Mouse (Mus musculus) megakaryocyte-erythroid progenitor cell, adult 5-6 weeks (primary cell): ENCODE measurements around the gene Gorasp2. TPM values are rescaled to one million over a fixed set of nuclear protein-coding genes. Genes with fewer than 3 reads are reported as not detected.

Experiments used
- ATAC-seq: replicated peaks from 2 replicates; pipeline ENCODE4 v1.8.0; 2016; ENCODE audit warnings: mild to moderate bottlenecking, inconsistent platforms; ENCODE audit not compliant: severe bottlenecking, poor library complexity, low FRiP score, low TSS enrichment
- total RNA-seq, 2 experiments: library from RNA; stranded (forward) in 1 of 2; stranded (reverse) in 1 of 2; fragments of 200-1000, 215-1000 nt in 1 of 2; fragments of >200 nt in 1 of 2; fragmentation: Nextera tagmentation in 1 of 2; gene quantifications; 2 replicates each; pipeline ENCODE4 v1.2.3; 2014 to 2017

Gene Gorasp2
- total RNA-seq, 2 experiments from 2014 or later: 41.5 to 78.4 TPM

DNA sequence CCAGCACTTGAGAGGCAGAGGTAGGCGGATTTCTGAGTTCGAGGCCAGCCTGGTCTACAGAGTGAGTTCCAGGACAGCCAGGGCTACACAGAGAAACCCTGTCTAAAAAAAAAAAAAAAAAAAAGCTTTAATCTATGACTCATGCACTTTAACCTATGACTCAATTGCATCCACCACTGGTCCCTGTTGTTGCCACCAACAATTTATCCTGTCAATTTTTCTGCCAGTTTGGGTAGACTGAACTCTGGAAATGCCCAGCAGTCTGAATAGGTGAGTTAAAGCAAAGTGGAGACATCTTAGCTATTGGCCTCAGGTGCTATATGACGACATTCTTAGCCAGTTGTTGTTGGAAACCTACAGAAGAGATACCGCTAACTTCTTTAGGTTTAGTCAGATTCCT lies 11.9 kb upstream of the Gorasp2 start:
- ATAC-seq: no peak

DNA sequence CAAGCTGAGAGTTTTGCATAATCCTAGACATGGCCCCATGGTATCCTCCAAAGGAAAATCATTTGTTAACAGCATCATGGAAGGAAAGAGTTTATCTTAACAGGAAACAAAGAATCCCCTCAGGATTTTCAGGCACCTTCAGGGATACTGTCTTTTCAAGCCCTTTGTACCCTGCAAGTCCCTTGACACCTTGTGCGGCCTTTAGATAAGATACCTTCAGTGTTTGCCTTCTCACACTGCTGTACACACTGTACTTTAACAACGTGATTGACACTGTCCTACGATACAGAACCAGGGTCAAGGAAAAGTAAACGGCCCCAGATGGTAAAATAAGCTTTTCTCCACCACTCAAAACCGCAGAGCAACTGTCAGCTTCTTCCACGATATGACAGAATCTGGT lies 9.6 kb upstream of the Gorasp2 start:
- no peak for ATAC-seq

DNA sequence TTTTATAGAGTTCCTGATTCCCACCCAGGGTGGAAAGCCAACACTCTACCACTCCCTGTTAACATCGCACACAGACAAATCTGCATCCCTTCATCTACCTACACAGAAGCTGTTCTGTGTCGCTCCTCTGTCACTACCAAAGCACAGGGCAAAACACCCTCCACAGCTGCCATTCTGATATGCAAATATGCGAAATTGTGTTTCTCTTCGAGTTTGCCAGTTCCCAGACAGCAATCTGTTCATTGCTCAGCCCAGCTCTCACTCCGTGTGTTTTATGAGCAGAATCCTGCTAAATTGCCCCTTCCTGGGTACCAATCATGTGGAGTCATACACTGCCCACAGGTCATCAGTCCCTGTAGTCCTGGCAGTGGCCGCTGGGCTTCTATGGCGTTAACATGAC lies 4.3 kb upstream of the Gorasp2 start:
- no peak for ATAC-seq

DNA sequence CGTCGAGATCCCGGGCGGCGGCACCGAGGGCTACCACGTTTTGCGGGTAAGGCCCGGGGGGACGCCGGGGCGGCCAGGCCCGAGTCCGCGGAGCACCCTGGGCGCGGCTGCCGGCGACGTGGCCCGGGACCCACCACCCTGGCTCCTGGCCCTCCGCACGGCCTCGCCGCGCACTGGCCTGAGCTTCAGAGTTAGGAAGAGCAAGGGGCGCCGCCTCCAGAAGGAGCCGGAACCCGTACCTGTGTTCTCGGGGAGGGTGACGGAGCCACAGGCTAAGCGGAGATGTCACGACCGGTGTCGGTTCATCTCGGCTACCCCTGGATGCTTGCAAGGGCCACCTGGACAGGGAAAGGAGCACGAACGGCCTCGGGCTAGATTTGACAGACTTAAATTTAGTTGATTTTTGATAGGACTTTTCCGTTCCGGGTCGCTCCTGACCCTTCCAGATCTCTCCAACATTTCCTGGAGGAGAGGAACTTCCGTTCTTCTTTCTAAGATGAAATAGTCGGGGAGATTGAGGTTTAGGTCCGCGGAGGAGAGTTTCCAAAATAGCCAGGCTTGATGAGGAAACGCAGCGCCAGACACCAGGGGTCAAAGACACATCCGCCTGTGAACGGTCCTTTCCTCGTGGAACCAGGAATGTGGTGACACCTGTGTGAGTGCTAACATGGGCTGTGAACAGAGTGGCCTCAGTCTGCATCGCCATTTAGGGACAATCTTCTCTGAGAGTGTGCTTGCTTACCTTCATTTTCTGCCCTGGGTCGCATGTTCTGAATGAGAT lies 529 bp downstream of the Gorasp2 start, which contains the start of gene Gm26558:
Gm26558 (minus strand) TSS at position 394 of the 781 bp plus-strand sequence.
- peak; percentile 31; the same call in 1 of the 2 replicates for ATAC-seq

DNA sequence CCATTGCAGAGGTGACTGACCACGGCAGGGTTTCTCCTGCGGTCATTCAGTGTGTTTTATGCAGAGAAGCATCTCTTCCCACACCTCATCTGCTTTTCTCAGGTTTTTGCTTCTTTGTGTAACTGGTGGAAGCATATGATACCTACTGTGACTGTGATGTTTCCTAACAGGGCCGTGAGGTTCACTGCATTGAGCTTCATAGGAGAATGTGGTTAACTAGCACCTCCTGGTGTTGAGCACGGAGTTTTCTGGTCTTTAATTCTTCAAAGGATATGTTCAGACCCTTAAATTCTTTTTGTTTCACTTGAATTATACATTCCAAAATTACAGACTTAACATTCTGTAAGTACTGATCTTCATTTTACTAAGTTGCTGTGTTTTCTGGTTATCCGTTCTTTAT lies 2.4 kb downstream of the Gorasp2 start:
- no peak for ATAC-seq

DNA sequence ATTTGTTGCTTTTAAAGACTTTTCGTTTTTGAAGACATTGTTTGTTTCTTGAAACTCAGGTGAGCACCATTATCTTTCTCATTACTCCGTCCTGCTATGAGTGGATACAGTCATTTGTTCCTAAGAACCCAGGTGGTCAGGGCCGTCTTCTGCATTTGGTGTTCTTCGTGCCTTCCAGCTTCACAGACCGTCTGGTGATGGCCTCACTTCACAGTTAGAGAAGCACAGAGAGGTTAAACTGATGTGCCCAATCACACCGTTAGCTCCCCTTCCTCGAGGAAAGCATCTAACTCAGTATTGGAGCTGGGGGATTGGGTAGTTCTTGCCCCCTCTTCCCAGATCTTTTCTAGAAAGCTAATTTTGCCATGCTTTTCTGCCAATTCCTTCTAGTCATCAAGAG lies 5.6 kb downstream of the Gorasp2 start:
- no peak for ATAC-seq

DNA sequence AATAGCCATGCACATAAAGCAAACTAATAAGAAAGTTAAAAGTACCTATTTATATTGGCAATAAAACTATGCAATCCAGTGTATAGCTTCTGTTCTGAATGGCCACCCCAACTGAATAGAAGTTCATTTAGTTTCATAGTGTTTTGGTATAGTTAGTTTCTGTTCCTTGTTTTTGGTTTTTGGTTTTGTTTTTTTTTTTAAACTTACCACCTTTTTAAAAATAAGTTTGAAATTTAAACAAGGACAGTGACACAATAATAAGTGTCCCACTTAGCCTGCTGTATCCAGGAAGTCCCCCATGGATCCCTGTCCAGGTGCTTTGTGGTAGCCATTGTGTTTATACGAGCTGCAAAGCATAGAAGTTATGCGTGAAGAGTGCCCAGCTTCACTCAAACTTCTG lies 7.9 kb downstream of the Gorasp2 start:
- ATAC-seq: no peak

DNA sequence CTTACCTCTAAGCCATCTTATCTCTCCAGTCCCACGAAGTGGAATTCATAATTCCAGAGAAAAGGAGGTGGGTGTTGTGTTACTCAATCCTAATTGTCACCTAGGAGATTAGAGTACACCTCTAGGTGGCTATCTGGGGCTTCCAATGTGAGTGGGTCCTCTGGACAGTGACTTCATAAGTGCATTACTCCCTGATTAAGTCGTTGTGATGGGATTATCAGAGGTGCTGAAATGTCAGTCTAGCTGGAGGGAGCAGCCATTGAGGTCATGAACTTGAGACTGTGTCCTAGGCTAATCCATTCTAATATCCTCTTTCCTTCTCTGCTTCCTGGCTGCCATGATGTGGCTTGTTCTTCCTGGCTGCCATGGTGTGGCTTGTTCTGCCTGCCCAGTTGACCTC lies 8.5 kb downstream of the Gorasp2 start:
- no peak for ATAC-seq

DNA sequence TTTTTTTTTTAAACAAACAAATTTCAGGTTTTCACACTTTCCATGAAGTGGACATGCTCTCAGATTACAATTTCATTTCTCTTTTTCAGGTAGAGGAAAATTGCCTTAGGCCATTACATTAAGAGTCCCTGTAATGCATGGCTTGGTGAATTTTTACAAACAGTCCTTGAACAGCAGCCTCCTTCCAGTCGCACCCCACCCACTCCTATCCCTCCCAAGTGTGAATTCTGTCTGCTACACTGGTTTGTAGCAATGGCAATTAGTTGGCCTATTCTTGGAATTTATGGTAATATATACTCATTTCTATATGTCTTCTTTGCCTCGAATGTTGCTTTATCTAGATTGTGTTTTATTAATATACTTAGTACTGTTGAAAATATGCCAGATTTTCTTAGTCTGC lies 11.1 kb downstream of the Gorasp2 start:
- no peak for ATAC-seq

DNA sequence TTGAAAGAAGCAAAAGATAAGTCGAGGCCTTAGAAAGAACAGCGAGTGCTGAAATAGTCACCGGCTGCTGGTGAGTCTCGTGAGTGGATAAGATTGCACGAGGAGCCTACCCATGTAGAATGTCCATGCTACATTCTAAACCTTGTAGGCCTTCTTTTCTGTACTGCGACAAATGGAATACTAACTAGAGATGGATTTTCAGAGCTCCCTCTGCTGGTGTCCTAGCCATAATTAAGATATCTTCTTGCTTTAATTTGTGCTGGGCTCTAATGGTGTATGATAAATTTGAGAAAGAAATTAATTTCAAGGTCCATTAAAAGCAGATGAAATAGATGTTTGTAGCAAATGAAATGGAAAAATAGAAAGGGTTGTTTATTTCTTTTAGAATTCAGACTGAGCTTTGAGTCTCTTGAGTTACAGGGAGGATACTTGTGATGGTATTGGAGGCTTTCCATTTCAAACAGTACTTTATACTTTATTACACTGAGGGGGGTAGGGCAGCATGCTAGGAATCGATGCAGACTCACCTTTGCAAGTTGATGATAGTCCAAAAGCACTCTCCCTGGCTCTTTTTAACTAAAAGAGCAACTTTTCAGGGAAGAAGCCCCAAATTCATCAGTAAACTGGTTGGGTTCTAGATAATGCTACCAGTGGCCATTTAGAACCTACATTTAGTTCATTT lies 12.2 kb downstream of the Gorasp2 start:
- peak; percentile 43; the same call in 1 of the 2 replicates for ATAC-seq

DNA sequence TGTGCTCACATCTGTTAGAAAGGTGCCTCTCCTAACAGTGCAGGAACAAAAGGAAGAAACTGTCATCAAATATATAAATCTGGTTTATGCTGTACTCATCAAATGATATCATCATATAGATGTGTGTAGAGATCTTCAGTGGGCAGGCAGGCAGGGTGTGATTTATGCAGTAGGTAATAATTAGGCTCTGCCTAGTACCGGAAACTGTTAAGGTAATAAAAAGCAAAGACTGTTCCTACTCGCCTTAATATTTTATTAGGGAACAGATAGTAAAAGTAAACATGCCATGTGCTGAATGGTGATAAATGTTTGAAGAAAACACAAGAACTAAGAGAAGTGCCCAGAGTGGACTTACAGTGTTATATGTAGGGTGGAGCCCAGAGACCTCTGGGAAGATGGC lies 20.9 kb downstream of the Gorasp2 start:
- no peak for ATAC-seq

DNA sequence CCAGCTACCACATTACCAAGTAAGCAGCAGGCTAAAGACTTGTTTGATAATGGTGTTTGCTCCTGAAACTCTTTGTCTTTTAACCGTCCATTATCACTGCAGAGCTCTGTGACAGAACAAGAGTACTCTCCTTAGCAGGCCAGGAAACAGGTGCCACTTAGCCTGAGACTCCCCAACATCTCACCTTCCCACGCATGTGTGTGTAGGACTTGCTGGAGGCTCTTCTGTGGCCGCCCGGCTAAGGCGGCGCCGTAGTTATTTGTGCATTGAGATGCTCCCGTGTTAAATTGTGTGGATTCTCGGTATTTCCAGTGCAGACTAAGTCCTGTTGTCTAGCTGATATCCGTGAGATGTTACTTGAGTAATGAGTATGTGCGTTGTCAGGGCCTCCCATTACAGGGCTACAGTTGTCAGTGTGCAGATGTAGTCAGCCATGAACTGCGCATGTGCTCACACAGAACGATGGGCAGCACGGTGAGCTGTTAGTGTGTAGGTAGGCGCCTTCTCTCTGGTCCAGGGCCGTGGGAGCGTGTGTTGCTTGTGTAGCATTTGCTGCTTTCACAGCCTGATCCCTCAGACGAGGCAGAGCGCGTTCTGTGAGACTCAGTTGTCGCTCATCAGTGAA lies 27.2 kb downstream of the Gorasp2 start:
- ATAC-seq: no peak

DNA sequence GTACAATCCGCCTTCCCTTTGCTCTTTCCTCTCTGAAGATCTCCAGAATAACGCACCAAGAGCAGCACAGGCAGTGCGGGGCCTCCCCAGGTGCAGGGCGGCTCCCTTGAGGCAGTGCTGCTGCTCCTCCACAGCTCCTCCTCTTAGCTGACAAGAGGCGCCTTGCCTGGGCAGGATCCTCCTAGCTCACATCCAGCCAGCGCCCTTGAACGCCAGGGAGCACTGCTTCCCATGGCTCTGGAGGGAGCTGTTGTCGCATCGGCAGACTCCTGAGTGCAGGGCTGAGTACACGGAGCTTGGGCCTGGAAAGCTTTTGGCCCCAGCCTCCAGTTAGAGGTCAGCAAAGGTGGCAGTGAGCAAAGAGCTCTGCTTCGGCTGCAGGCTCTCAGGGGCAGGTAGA lies 28.8 kb downstream of the Gorasp2 start:
- ATAC-seq: no peak

DNA sequence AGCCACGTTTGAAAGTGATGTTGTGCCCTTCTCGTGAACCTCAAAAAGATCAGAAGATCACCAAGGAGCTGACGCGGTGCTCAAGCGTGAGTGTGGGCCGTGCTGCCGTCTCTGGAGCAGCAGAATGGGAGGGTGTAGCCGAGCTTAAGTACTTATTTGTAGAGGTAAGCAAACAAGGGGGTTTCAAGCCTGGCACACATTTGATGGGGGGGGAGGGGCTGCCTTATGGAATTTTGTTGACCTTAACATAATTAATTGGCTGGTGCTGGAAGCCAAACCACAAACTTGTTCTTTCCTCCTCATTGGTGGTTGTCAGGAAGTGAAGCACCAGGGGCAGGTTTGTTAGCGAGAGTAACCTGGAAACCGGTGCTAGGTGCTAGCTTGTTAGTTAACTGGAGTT lies 34.3 kb downstream of the Gorasp2 start:
- no peak for ATAC-seq

DNA sequence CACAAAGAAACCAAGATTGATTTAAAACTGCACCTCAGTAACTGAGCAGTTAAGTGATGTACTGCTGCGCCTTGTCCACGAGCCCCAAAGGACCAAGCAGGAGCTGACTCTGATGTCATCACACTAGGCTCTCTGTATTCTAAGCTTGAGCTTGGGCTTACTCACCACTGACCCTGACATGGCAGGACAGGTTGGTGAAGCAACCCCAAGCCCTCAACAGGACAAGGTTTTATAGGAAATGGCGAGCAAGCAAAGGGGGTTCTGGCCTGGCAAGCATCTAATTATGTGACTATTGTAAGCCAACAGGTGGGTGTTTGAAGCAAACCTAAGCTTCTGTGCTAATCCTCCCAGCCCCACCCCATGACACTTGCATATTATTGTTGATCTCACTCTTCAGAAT lies 39.5 kb downstream of the Gorasp2 start:
- no peak for ATAC-seq

DNA sequence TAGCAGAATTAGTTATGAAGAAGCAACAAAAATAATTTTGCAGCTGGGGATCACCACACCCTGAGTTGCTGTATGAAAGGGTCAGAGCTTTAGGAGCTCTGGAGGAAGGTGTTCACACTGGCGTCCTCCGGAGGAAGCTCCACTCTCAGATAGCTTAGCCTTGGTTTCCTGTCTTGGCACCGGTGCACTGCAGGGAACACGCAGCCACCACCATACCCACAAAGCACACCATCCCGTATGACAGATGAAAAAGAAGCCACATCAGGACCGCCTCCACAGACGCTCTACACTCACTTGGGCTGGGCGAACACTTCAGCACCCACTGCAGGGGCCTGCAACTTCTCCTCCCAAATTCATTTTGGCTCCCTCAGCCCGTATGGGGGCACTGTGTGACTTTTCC lies 40.2 kb downstream of the Gorasp2 start:
- 0 out of 2 replicates have a peak, but pooled peaks have one; percentile 20 for ATAC-seq

DNA sequence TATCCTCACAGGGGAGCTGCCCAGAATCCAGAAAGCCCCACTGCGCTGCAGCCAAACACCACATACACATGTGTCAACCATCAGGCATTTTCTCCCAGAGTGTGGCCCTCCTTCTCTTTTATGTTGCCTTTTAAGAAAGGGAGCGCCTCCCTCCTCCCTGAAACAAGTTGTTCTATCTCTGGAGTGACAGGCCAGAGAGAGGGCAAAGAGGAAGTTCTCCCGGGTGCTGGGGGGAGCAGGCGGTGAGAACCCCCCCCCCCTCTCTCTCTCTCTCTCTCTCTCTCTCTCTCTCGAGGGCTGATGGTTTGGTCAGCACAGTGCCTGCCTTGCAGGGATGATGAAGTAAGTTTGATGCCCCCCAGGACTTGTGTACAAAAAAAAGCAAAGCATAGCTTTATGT lies 41.0 kb downstream of the Gorasp2 start:
- ATAC-seq: no peak

DNA sequence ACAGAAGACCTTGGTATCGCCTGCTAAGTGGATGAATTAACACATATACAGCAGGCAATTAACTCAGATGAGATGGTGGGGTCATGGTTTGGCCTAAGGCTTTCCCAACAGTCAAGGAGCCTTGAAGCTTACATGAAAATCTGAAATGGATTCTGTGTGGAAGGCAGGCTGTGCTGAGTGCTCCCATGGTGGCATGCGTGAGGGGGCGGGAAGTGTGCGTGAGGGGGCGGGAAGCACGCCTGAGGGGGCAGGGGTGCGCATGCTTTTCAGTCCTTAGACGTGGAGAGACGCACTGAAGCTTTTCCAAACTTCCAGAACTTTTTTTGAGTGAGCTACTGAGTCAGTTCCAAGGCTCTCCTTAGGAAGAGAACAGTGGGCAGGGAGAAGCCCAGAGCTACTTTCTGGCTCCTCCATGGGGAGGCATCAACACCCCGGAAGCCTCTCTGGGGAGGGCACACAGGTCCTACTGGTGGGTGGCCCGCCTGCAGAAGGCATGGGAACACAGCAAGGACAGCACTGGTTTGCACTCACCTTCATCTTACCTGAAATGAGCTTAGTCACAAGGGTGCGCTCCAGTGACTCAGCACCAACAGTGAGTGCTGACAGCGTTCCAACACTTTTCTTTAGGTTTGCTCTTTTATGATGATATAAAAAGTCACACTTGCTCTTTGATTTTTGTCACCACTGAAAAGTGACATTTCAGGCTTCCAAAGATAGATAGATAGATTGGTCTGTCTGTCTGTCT lies 47.8 kb downstream of the Gorasp2 start:
- ATAC-seq: no peak

DNA sequence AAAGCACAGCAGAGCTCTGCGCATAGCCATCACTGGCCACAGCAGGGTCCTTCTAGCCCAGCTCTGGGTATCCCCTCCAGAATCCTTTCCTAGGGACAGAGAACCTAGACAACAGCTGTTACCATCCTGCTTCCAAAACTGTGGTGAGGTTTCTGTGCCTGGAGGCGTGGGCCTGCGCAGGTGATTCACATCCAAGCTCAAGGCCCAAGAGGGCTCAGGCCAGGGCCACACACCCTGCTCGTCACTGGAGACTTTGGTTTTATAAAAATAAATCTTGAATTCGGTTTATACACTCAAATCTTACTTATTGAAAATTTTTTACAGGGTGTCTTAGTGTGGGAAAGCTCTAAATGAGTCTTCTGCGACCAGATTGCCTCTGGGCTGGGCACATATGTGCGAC lies 48.9 kb downstream of the Gorasp2 start:
- ATAC-seq: no peak

DNA sequence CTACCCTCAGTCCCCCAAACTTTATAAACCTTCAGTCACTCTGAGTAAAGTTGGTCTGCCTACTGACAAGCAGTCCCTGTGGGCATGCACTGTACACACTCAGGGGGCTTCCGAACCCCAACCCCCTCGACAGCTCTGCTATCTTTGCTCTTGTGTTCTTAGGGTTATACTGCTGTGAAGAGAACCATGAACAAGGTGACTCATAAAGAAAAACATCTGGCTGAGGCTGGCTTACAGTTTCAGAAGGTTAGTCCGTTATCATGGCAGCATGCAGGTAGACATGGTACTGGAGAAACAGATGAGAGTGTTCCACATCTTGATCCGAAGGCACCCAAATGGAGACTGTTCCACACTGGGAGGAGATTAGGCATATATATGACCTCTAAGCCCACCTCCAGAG lies 49.5 kb downstream of the Gorasp2 start:
- ATAC-seq: no peak
